Mouse (Mus musculus): ENCODE results near the gene Pgm5.

- TF ChIP-seq CHD2 (IDR thresholded peaks at IDR 0.05; ENCODE audit: low read depth, low read length) (no peak), HCFC1 (IDR thresholded peaks at IDR 0.05; ENCODE audit: borderline replicate concordance, insufficient read depth, low read length) (no peak), ZC3H11A (IDR thresholded peaks at IDR 0.05; ENCODE audit: borderline replicate concordance, low read depth, low read length) (no peak), ZNF384 (IDR thresholded peaks at IDR 0.05; ENCODE audit: low read depth, low read length) (no peak), MAFK (IDR thresholded peaks at IDR 0.05; ENCODE audit: insufficient read depth, low read depth, low read length) (no peak)
Measured at GRCm38 (mm10) chr19:24811451-24811850, 50.2 kb downstream of the Pgm5 start.

Measured in ES-E14 (cell line).